Mouse (Mus musculus): ENCODE results near the gene Ahdc1.
"Not testable (repeated sequence)": the region's sequence is repeated elsewhere in the genome, so short reads cannot be mapped to it uniquely, and the experiment has no call there.

Gene Ahdc1

GRCm38 (mm10) chr4:132993553-132993952 lies 17.5 kb upstream of the Ahdc1 start:
- DNase-seq (ENCODE audit: low read depth): no peak

GRCm38 (mm10) chr4:132997469-132998237 lies 13.4 kb upstream of the Ahdc1 start:
- no peak for DNase-seq (ENCODE audit: low read depth)

GRCm38 (mm10) chr4:133002896-133003295 lies 8.2 kb upstream of the Ahdc1 start:
- no peak for DNase-seq (ENCODE audit: low read depth)

- no peak for DNase-seq (ENCODE audit: low read depth)
Measured at GRCm38 (mm10) chr4:133003316-133004018, 7.6 kb upstream of the Ahdc1 start.

- peak; percentile 72 for DNase-seq (ENCODE audit: low read depth)
Measured at GRCm38 (mm10) chr4:133005233-133005632, 5.8 kb upstream of the Ahdc1 start.

- not testable (repeated sequence) for DNase-seq (ENCODE audit: low read depth)
Measured at GRCm38 (mm10) chr4:133005885-133006451, 5.1 kb upstream of the Ahdc1 start.

- no peak for DNase-seq (ENCODE audit: low read depth)
Measured at GRCm38 (mm10) chr4:133007513-133008380, 3.3 kb upstream of the Ahdc1 start.

- DNase-seq (ENCODE audit: low read depth): no peak
Measured at GRCm38 (mm10) chr4:133009131-133009530, 1.9 kb upstream of the Ahdc1 start.

- no peak for DNase-seq (ENCODE audit: low read depth)
Measured at GRCm38 (mm10) chr4:133009676-133010075, 1.4 kb upstream of the Ahdc1 start.

GRCm38 (mm10) chr4:133010611-133011010 lies 449 bp upstream of the Ahdc1 start:
- no peak for DNase-seq (ENCODE audit: low read depth)

- no peak for DNase-seq (ENCODE audit: low read depth)
Measured at GRCm38 (mm10) chr4:133011821-133012775, 1.0 kb downstream of the Ahdc1 start.

- DNase-seq (ENCODE audit: low read depth): no peak
Measured at GRCm38 (mm10) chr4:133012776-133013265, 1.8 kb downstream of the Ahdc1 start.

GRCm38 (mm10) chr4:133013266-133013891 lies 2.3 kb downstream of the Ahdc1 start:
- no peak for DNase-seq (ENCODE audit: low read depth)

GRCm38 (mm10) chr4:133014088-133014487 lies 3.0 kb downstream of the Ahdc1 start:
- no peak for DNase-seq (ENCODE audit: low read depth)

GRCm38 (mm10) chr4:133014896-133015709 lies 4.0 kb downstream of the Ahdc1 start:
- DNase-seq (ENCODE audit: low read depth): no peak

- no peak for DNase-seq (ENCODE audit: low read depth)
Measured at GRCm38 (mm10) chr4:133015710-133016651, 4.9 kb downstream of the Ahdc1 start.

- no peak for DNase-seq (ENCODE audit: low read depth)
Measured at GRCm38 (mm10) chr4:133016677-133017415, 5.8 kb downstream of the Ahdc1 start.
